Mouse (Mus musculus) frontal cortex, postnatal 10 days (tissue): ENCODE data around the gene Lrrc75a.
A peak's percentile ranks its signal among the peaks of the same experiment; 100 is the strongest.

ENCODE experiments used
- DNase-seq, 2 experiments: peaks; one replicate each; pipeline ENCODE4 v3.0.0; 2022; ENCODE audit warnings: low spot score in 2 of 2, mixed read lengths in 1 of 2

The Lrrc75a gene

GRCm38 (mm10) chr11:62621586-62622283 lies 26.6 kb downstream of the Lrrc75a start:
- no peak for DNase-seq

- DNase-seq: no peak
Measured at GRCm38 (mm10) chr11:62621079-62621478, 27.2 kb downstream of the Lrrc75a start.

DNA sequence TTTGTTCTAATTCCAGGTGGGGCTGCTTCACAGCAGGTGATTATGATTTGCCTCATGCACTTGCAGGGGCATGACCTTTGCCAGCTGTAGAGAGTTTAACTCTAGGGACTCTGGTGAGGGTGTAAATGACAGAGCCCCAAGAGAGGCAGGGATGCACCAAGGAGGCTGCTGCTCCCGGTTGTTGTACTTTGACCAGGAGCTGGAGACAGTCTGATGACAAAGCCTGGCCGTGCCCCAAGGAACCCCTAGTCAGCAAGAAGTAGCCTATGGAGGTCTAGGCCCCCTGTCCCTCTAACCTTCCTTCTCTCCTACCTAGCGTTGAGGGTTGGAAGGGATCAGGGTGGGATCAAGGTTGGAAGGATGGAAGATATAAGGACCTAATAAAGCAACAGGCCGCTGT lies 32.9 kb downstream of the Lrrc75a start:
- no peak for DNase-seq

- DNase-seq: no peak
Measured at GRCm38 (mm10) chr11:62614876-62615410, 33.4 kb downstream of the Lrrc75a start.

- DNase-seq: peak; percentile 86 to 92
Measured at GRCm38 (mm10) chr11:62613657-62614365, 34.5 kb downstream of the Lrrc75a start.

GRCm38 (mm10) chr11:62612604-62613003 lies 35.7 kb downstream of the Lrrc75a start:
- DNase-seq: no peak

- DNase-seq: no peak
Measured at GRCm38 (mm10) chr11:62610304-62610703, 38.0 kb downstream of the Lrrc75a start.

DNA sequence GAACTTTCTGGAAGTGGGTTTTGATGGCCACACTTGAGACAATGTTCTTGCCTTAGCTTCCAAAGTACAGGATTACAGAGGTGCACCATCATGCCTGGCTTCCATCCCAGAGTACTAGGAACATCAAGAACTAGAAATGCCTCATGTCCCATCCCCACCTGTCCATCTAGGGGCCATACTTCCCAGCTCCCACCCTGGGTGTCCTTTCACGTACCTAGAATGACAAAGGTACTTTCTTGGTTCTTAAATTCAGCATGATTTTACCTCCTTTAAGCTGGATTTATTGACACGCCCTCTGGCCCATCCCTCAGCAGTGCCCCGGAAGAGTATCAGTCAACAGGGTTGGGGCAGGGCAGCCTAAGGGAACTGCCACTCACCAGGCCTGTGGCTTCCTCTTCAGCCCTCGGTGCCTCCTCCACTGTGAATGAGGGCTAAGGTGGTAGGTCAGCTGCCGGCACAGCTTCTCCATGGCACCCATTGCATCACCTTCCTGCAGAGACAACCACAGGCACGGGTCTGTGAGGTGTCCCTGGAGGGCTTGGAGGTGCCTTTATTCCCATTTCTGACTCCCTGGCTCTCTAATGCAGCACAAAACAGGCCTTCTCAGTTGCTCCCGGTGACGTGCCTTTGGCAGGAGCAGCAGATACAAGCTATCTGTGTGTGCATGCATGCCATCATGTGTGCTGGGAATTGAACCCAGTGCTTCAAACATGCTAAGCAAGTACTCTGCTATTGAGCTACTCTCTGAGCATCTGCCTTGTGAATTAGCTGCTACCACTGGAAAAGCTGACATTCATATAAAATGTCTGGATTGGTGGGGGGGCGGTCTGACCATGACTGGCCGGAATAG lies 39.3 kb downstream of the Lrrc75a start:
- no peak for DNase-seq

DNA sequence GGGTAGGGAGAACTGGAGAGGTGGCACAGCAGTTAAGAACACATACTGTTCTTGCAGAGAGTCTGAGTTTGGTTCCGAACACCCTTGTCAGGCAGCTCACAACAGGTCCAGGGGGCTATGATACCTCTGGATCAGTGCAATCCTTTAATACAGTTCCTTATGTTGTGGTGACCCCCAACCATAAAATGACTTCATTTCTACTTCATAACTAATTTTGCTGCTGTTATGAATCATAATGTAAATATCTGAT lies 40.4 kb downstream of the Lrrc75a start:
- no peak for DNase-seq

DNA sequence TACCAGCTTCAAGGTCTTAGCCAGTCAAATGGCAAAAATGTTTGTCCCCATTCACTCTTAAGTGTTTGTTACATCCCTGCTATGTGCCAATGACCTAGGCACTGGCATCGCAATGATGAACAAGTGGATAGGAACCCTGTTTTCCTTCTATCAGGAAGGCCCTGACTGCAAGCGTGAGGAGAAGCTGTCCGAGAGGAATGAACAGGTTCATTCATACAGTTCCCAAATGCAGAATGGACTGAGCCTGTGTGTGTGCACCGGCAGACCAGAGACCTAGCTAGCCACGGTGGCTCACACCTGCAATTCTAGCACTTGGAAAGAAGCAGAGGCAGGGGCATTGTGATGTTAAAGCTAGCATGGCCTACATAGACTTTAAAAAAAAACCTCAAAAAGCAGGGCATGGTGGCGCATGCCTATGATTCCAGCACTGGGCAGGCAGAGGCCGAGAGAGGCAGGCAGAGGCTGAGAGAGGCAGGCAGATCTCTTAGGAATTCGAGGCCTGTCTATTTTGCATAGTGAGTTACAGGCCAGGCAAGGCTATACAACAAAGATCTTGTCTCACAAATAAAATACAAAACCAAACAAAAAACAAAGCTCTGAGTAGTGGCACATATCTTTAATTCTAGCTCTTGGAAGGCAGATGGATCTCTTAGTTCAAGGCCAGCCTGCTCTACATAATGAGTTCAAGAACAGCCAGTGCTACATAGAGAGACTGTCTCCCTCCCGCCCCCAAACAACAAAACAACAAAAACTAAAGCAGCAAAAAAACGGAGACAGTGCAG lies 41.0 kb downstream of the Lrrc75a start:
- no peak for DNase-seq

- no peak for DNase-seq
Measured at GRCm38 (mm10) chr11:62606299-62607169, 41.8 kb downstream of the Lrrc75a start.

- no peak for DNase-seq
Measured at GRCm38 (mm10) chr11:62605619-62606298, 42.6 kb downstream of the Lrrc75a start.

DNA sequence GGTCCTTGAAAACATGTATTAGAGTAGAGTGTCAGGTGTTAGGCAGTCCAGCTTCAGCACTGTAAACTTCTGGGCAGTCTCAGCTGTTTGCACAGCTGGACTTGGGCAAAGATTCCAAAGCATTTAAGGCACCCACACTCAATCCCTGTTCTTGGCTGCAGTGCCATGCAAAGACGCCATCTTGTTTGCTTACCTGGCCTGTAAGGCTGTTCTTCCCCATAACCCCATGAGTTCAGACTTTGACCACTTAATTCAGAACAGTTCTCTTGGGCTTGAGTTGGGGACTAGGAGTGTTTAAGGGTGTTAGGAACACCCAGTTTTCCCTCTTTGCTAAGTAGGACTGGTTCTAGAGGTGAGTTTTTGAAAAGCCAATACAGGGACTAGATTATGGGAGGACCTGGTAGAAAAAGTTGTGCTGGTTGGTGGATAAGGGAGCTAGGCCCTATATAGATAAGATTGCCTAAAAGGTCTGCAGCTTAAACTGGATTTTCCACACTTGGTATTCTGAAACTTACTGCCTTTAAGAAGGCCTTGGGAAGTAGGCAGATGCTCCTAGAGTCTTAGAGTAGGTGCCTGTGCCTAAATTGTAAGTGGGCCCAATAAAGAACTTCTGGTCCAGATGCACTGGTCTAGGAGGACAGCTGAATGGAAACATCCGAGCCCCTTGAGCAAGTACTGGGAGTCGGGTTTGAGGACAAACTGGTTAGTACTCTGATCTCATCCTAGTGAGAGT lies 43.3 kb downstream of the Lrrc75a start:
- no peak for DNase-seq

GRCm38 (mm10) chr11:62604123-62604706 lies 44.1 kb downstream of the Lrrc75a start:
- no peak for DNase-seq

GRCm38 (mm10) chr11:62603312-62604056 lies 44.8 kb downstream of the Lrrc75a start:
- DNase-seq: no peak

DNA sequence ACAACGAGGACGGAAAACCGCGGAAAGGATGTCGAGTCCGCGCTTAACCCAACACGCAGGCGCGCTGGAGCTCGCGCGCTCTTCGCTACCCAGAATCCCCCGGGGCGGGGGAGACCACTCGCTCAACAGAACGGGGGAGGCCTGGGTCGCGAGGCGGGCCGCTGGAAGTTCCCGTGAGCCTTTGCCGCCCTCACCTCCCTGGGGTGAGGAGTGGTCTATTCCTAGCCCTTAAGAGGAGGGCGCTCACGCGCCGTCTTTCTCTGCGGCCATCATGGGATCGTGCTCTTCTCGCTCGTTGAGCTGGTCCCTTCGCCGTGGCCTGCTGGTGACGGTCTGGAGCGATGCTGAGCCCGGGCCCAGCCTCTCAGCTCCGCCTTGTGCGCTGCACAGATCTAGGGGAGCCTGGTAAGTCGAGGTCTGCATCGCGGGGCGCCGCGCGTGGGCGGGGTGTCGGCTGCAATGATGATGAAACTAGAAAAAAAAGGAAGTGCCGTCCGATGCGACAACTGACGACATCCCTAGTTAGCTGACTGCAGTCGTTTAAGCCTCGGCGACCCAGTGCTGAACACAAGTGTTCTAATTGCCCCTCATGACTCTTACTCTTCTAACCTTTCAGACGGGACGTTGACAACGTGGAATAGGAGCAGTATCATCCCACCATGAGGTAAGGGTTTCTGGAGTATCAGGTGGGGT lies 45.6 kb downstream of the Lrrc75a start:
- peak; percentile 97 to 98 for DNase-seq

GRCm38 (mm10) chr11:62601732-62602618 lies 46.3 kb downstream of the Lrrc75a start:
- DNase-seq: no peak
